Mouse (Mus musculus) adrenal gland, postnatal 25 days (tissue): Measurements from ENCODE around the gene Dnajc5g. TPM values are rescaled to one million over a fixed set of nuclear protein-coding genes. Genes with fewer than 3 reads are reported as not detected.

ENCODE experiments used
- DNase-seq: peaks from one replicate; pipeline ENCODE4 v3.0.0; 2021; ENCODE audit warnings: mixed read lengths
- total RNA-seq: library from RNA; stranded (reverse); gene quantifications from 2 replicates; pipeline ENCODE4 v1.2.3, GENCODE M21; 2021

Gene Dnajc5g
- total RNA-seq, 1 experiment from 2014 or later = not detected

DNA sequence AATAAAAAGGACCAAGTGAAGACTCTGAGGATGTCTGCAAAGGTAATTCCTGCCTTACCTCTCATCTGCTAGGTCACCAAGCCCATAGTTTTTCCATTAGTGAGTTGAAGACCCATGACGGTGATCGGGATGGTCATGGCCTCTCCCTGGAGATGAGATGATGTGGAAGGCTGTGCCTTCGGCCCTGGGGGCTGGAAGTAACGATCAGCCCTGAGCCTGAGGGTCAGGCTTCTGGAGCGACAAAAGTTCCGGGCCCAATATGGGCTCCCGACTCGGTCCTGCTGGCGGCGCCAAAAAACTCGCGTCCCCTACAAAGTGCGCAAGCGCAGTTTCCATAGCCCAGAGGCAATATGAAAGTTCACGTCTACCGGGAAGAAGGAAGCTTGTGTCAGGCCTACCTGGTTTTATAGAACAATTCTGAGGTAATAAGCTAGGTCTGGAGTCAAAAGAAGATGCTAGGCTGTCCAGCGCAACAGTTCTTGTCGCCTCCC, 2.0 kb downstream of the Dnajc5g start, which contains the start of gene Slc30a3:
Slc30a3 (minus strand) TSS at position 238 of the 491 bp plus-strand sequence.
- no peak for DNase-seq

DNA sequence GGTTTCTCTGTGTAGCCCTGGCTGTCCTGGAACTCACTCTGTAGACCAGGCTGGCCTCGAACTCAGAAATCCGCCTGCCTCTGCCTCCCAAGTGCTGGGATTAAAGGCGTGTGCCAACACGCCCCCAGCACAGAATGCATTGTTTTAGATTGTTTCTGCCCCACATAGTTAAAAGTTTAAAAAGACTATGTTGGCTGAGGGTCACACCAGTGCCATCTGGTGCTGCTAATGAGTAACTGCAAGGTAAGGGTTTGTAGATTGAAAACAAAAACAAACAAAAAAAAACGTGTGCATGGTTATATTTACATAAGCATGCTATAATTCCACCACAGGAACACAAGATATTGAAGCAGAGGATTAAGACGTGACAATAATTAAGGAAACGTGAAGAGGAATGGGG, 4.7 kb downstream of the Dnajc5g start:
- no peak for DNase-seq

DNA sequence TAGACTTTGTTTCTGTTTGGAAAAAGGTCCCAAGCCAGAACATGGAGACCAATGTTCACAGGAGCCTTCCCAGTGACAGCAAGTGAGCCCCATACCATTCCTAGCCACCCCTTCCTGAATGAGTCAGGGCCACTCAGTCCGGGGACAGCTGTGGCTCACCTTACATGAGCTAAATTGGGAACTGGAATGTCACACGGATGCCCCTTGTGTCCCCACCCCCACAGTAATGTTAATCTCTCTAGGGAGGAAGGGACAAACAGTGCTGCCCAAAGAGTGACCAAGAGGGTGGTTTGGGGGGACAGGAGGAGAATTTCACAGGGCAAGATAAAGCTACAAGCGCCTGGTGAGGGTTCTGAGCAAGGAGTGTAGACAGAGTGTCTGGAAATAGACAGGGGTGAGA, 10.3 kb downstream of the Dnajc5g start, which contains the start of gene Trim54:
Trim54 (plus strand) TSS at position 359 of the 400 bp plus-strand sequence.
- no peak for DNase-seq

DNA sequence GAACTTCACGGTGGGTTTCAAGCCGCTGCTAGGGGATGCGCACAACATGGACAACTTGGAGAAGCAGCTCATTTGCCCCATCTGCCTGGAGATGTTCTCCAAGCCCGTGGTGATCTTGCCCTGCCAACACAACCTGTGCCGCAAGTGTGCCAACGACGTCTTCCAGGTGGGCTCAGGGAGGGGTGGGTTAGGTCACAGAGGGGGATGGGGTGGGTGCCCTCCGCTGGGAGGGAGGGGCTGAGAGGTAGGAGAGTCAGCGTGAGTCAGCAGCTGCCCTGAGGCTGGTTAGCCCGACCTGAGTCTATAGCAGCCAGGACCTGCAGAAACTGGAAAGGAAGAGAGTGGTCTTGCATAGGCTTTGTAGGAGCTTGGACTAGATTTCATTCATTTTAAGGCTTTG, 10.8 kb downstream of the Dnajc5g start:
- no peak for DNase-seq

DNA sequence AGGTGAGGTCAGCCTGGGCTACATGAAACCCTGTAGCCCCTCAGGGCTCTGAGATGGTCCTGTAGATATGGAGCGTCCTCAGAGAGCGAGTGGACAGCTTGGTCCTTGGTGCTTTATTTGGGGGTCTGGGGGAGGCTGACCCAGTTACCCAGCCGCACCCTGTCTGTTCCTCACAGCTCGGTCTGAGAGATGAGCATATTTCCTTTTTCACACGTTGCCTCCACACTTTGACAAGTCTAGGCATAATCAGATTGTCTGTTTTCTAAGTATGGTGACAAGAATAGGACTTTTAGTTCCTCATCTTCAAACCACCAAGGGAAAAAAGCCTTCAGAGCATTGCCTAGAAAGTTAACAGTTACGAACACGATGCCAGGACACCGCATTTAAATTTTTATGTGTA, 15.0 kb downstream of the Dnajc5g start:
- no peak for DNase-seq

DNA sequence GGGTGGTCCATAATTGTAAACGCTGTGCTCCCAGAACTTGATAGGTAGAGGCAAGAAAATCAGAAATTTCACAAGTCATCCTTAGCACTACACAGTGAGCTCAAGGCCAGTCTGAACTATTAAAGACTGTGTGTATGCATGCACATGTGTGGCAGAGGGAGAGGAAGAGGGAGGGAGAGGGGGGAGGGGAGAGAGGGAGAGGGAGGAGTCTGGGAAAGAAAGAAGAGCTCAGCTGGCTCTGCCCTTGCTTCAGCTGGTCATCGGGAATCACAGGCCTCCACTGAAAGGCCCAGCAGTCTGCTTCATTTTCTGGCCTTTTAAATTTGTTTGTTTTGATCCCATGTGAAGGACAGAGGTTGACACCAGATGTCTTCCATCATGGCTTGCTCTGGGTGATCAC, 17.4 kb downstream of the Dnajc5g start:
- no peak for DNase-seq

DNA sequence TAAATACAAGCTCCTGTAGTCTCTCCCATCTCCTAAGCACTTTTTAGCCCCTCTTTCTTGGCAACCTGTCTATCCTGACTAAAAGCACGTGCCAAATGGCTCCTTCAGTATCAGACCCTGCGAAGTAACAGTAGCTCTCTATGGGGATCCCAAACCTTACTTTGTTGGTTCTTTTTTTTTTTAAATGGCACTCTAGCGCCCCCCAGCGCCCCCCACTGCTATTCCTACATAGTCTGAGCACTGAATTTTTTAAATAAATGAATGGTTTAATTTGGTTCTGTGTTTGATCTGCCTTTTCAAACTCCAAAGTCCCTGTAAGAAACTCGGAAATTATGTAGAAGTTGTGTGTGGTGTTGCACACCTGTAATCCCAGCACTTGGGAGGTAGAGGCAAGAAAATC, 20.0 kb downstream of the Dnajc5g start:
- no peak for DNase-seq

DNA sequence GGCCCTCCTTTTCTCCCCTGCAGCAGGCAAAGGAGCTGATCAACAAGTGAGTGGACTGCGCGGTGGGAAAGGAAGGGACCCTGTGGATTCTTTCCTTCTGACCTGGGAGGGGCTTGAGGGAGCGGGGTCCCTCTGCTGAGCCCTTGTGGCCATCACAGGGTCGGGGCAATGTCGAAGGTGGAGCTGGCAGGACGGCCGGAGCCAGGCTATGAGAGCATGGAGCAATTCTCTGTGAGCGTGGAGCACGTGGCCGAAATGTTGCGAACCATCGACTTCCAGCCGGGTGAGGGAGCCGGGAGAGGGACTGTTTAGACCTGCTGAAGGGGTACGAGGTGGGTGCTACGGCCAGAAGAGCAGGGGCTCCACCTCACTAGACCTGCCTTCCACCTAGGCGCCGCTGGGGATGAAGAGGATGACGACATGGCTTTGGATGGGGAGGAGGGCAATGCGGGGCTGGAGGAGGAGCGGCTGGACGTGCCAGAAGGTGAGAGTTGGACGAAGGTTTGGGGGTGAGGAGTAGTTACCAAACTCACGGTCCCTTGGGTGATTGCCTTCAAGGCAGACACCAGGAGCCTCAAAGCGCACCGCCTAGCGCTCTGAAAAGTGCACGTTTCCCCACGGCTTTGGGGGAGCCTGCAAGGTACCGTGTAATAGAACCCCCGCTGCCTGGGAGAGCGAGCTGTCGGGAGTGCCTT, 30.8 kb downstream of the Dnajc5g start:
- DNase-seq = no peak

DNA sequence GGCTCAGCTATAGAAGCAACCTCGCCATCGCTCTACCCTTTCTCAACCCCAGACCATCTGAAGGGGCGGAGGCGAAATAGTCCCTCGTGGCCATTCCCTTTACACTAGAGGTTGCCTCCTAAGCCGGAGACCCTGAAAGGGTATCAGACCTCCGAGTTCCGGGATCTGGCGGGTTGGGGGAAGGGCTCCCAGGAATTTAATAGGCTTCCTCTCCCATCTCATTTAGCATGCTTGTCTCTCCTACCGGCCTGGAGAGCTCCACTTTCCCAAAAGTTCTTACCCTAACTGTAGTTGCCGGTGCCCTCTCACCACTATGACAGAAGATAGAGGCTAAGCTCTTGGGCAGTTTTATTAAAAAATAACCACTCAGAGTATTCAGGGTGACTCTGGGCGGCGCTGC, 31.6 kb downstream of the Dnajc5g start:
- no peak for DNase-seq

DNA sequence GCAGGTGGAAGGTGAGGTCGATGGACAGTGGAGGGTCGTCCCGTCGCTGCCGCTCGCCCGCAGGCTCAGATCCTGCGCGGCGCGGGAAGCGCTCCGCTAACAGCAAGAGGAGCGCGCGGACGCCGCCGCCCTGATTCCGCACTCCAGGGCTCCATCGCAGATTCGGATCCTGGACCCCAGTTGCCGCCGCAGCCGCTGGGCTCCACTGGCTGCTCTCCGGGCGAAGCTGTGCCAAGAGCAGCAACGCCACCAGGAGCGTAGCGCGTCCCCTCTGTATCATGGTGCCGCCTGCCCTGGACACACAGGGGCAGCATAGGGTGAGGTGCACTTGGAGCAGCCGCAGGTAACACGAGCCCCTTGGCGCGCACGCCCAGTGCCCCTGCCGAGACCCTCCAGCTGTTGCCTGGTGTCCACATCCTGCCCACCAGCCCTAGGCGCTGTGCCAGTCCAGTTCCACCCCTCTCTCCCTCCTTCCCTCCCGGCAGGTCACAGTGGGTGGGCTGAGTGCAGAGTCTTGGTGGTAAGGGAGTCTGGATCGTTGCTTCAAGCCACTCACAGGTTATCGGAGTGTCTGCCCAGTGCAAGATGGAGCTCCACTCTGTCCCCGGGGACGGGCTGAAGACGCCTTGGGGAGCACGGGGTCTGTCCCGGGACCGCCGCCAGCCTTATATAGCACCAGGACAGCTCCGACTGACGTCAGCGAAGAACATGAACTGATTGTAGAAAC, 32.3 kb downstream of the Dnajc5g start, which contains the start of gene Ucn:
Ucn (minus strand) TSS at position 589 of the 727 bp plus-strand sequence.
- DNase-seq = no peak

DNA sequence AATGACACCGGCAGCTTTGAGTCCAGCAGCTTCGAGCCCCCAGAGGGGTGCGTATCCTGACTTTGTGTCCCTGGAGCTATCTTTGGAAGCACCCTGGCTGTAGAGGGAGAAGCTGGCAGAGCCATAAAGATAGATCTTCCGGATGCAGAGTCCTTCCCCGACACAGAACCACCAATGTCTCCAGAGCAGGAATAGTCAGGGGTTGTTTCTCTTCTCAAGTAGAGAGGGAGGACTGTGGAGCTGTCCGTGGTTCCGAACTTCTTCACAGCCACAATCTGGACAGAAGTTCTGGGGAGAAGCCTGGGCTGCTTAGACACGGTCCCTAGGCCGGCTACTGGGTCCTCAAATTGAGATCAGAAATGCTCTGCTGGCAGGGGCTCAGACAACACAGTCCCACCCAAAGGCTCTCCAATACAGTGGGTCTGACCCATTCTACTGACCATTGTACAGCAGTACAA, 32.9 kb downstream of the Dnajc5g start:
- peak; percentile 38 for DNase-seq

DNA sequence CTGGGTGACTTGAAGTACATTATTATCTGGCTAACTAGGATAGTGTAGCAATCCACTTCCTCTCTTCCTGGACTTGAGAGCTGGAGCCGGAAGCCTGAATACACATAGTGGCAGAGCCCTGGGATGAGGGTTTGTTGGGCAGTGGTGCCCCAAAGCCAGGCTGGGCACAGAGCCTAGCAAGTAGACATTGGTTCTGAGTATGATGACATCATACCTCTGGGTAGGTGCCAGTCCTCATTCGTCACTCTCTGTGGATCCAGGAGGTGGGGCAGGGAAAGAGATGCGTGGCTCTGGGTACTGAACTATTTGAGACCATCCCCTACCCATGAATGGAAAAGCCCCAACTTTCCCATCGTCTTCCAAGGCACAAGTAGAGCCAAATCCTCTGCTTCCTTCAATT, 43.7 kb downstream of the Dnajc5g start:
- peak; percentile 51 for DNase-seq

DNA sequence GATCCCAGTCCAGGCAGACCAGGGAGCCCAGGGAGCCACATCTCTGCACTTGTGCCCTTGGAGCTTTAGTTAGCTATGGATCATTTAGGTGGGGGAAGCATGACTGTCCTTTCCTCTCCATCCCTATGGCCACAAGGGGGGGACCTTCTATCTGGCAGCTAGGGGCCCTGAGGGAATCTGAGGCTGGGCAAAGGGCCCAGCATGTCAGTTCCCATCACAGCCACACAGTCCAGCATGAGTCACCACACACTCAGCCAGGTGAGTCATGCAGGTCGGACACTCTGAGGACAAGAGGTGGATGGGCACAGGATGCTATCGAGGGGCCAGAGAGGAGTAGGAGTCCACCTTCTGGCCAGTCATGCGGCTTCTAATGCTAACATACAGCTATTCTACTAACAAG, 45.7 kb downstream of the Dnajc5g start:
- peak; percentile 45 for DNase-seq

DNA sequence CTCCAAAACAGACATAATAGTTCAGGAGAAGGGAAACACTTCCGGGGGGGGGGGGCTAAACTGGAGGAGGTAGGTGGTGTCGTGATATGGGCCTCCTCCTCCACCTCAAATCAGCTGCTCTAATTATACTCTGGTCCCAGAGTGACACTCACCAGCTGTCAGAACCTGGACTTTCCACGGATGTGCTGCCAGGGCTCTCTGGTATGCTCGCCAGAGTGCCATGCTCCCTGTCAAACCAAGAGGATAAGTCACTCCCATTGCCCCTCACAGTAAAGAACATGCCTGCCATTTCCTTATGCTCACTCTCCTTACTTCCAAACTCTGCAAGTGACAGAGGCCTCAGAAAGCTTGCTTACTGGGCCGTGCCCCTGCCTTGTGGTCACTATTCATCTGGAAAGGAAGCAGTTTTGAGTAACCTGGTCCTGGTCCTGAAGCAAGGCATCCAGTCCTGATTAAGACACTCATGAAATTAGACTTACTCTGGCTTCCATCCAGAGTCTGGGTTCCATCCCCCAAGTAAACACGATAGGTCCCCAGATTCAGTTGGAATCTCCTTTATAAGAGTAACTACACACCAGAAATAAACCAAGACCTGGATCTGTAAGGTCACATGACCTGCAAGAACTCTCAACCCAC, 47.5 kb downstream of the Dnajc5g start:
- DNase-seq = no peak

DNA sequence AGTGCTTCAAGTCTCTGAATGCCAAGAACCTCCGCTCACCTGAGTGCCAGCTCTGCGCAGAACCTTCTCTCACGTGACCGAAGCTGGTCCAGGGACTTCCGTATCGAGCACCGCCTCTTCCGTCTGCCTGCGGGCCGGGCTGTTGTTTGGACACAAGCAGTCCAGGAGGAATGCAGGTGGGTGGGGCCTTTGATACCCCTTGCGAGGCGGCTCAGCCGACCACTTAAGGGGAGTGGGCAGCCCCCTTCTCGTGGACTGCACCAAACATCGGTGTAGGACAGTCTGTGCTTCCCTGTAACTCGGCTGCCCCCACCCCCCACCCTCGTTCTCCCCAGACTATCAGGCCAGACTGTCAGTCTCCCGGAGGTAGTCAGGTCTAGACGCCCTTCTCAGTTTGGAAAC, 48.1 kb downstream of the Dnajc5g start, which contains the start of gene Mpv17:
Mpv17 (minus strand) TSS at position 100 of the 402 bp plus-strand sequence.
- DNase-seq = peak; percentile 79

Other genes starting within 250 kb of the Dnajc5g start
- gene Tmem214, start 238.3 kb upstream of the Dnajc5g start, total RNA-seq = 49.2 and 52.8 TPM in 2 replicates
- 12.1 and 17.3 TPM in 2 replicates for gene Agbl5, start 217.6 kb upstream of the Dnajc5g start, total RNA-seq
- gene Ost4, start 198.5 kb upstream of the Dnajc5g start, total RNA-seq = 190 and 207 TPM in 2 replicates
- gene Emilin1, start 192.9 kb upstream of the Dnajc5g start, total RNA-seq = 41.3 and 57.2 TPM in 2 replicates
- gene Khk, start 184.9 kb upstream of the Dnajc5g start, total RNA-seq = 28.5 and 58.5 TPM in 2 replicates
- 1.0 TPM in 1 of 2 replicates, not detected in the other for gene Cgref1, start 160.7 kb upstream of the Dnajc5g start, total RNA-seq
- 131 TPM in 2 replicates for gene Preb, start 145.9 kb upstream of the Dnajc5g start, total RNA-seq
- gene Tcf23, start 137.6 kb upstream of the Dnajc5g start, total RNA-seq = 0.70 and 1.3 TPM in 2 replicates
- 136 and 139 TPM in 2 replicates for gene Atraid, start 58.0 kb upstream of the Dnajc5g start, total RNA-seq
- 26.4 and 32.1 TPM in 2 replicates for gene Slc5a6, start 57.4 kb upstream of the Dnajc5g start, total RNA-seq
- 28.3 and 29.1 TPM in 2 replicates for gene Cad, start 51.5 kb upstream of the Dnajc5g start, total RNA-seq
- gene Slc30a3, start 2.0 kb downstream of the Dnajc5g start, total RNA-seq = not detected in 2 replicates
- not detected in 2 replicates for gene Trim54, start 10.4 kb downstream of the Dnajc5g start, total RNA-seq
- not detected in 2 replicates for gene Ucn, start 32.5 kb downstream of the Dnajc5g start, total RNA-seq
- gene Mpv17, start 48.0 kb downstream of the Dnajc5g start, total RNA-seq = 60.3 and 66.6 TPM in 2 replicates
- 3.2 and 3.5 TPM in 2 replicates for gene Gm29609, start 73.6 kb downstream of the Dnajc5g start, total RNA-seq
- 67.1 and 82.5 TPM in 2 replicates for gene Gtf3c2, start 73.9 kb downstream of the Dnajc5g start, total RNA-seq
- 97.6 and 99.5 TPM in 2 replicates for gene Snx17, start 86.9 kb downstream of the Dnajc5g start, total RNA-seq
- gene Eif2b4, start 87.1 kb downstream of the Dnajc5g start, total RNA-seq = 45.2 and 52.6 TPM in 2 replicates
- 28.4 and 34.3 TPM in 2 replicates for gene Zfp513, start 96.0 kb downstream of the Dnajc5g start, total RNA-seq
- gene Ppm1g, start 114.4 kb downstream of the Dnajc5g start, total RNA-seq = 105 and 137 TPM in 2 replicates
- 80.5 and 107 TPM in 2 replicates for gene Nrbp1, start 134.6 kb downstream of the Dnajc5g start, total RNA-seq
- gene Gm9970, start 134.9 kb downstream of the Dnajc5g start, total RNA-seq = not detected in 2 replicates
- 5.2 and 5.3 TPM in 2 replicates for gene Krtcap3, start 145.4 kb downstream of the Dnajc5g start, total RNA-seq
- gene Ift172, start 184.8 kb downstream of the Dnajc5g start, total RNA-seq = 39.9 and 46.1 TPM in 2 replicates
- 4.1 and 6.7 TPM in 2 replicates for gene Fndc4, start 189.8 kb downstream of the Dnajc5g start, total RNA-seq
- 0.55 and 0.95 TPM in 2 replicates for gene Gckr, start 191.2 kb downstream of the Dnajc5g start, total RNA-seq